Mouse (Mus musculus) inflammation-experienced regulatory T-cells, adult 16 weeks (primary cell): Measurements from ENCODE around the gene Gm14401. TPM values are rescaled to one million over a fixed set of nuclear protein-coding genes. Genes with fewer than 3 reads are reported as not detected.

Source experiments
- polyA plus RNA-seq: library from polyadenylated mRNA; unstranded; fragments of 100-300 nt; shearing (Covaris generic); gene quantifications from one replicate; pipeline ENCODE4 v1.2.1, GENCODE M21; 2017

Gm14401 gene
- 0.48 TPM for polyA plus RNA-seq

DNA sequence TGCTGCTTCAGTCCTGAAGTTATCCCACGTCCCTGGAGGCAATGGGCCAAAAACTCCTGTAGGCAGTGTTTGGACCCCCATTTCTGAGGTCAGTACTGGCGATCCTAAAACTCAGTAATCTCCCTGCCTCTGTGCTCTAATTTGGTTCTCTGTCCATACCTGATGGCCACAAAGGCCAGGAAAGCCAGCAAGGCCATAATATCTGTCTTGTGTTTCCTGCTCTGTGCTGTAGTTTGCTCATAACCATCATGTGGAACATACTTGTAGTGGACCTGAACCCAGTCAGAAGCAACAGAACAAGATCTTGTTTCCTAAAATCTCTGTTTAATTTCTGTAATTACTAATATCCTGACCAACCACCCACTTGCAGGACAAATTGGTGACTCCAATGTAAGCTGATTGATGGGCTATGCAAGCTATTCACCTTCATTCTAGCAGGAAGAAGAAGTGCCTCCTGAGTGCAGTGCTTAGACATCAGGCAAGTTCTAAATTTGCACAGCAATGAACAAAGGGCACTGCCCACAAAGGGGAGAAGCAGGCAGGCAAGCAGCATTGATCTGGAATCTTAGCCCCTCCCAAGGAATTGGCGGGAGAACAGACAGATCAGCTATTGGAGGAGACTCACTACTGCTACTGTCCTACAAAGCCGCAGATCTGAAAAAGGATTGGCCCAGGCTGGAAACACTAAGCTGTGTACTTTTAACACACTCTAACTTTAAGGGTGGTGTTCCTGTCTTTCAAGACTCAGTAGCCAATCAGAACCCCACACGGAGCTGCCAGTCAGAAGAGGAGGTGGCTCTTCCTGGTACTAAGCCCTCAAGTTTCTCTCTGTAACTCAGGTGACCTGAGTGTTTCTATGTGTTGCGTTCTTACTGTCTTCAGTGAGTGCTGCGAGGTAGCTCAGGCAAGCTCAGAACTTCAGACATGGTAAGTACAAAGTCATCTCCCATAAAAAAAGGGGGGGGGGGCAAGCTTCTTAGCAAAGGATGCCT lies at the start of gene Gm14401:
Gene Gm14401 (plus strand): TSS at position 889 of the 992 bp plus-strand sequence.

Other genes starting within 250 kb of the Gm14401 start
- gene Gm14408, start 243.2 kb upstream of the Gm14401 start, polyA plus RNA-seq = not detected
- gene Gm14296, start 146.5 kb upstream of the Gm14401 start, polyA plus RNA-seq = 5.0 TPM
- gene Gm14419, start 73.4 kb upstream of the Gm14401 start, polyA plus RNA-seq = 5.1 TPM
- gene Gm14410, start 132.1 kb downstream of the Gm14401 start, polyA plus RNA-seq = 10.4 TPM
- not detected for gene Gm14409, start 192.7 kb downstream of the Gm14401 start, polyA plus RNA-seq
- not detected for gene Gm14412, start 250.0 kb downstream of the Gm14401 start, polyA plus RNA-seq